16 mouse cellular contexts compared by ENCODE assay signal in the genomic region with DNA sequence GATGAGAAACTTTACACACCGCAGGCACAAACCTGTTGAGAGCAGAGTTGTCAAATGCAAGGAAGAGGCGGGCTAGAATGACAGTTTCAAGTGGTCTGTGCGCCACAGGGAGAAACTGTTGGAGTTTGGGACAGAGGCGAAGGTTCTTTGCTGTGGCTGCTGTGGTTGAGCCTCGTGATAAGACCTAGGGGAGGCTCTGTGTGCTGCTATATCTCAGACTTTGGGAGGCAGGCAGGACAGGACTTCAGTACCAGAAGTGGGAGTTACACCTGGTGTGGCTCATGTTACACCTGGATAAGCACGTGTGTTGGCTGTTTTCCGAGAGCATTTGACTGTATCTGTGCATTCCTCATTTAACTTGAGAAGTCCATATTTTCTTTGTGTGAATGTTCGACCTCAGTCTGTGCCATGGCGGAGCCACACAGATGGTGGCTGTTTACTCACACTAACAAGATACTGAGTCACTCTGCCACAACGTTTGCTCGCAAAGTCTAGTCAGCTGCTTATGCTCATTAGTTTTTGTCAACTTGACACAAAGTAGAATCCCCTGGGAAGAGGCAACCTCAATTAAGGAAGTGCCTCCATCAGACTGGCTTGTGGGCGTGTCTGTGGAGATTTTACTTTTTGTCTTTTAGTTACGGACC. TPM values are rescaled to one million over a fixed set of nuclear protein-coding genes. Genes with fewer than 3 reads are reported as not detected.
DNase-seq lines count a peak whose midpoint lies in the region; ATAC-seq and TF ChIP-seq lines count a peak whose summit lies in the region.
"Had no signal": no experiment of that assay in that cellular context is flagged by ENCODE, and none has a peak within 500 bp of the region (broad histone marks: within the 10 kb centered on the region; RNA-seq: fewer than 3 reads in every experiment).

No protein-coding gene starts in this region.

- TF ChIP-seq POLR2A in lung, adult 2 months (IDR thresholded peaks at IDR 0.05; ENCODE audit: borderline replicate concordance, extremely low read depth, low read depth, low read length) = no peak

- peak overlapping the region; percentile 11 for H3K4me2 ChIP-seq in heart, embryonic 12.5 days
- H3K4me2 ChIP-seq in lung, embryonic 14.5 days = no peak overlapping the region
- no peak overlapping the region for H3K4me2 ChIP-seq in neural tube, embryonic 15.5 days
- H3K4me2 ChIP-seq: embryonic facial prominence, embryonic 12.5 days; midbrain, embryonic 12.5 days had no signal

- H3K27ac ChIP-seq in heart, embryonic 12.5 days (ENCODE audit: poor library complexity, severe bottlenecking) = peak overlapping the region; percentile 57
- H3K27ac ChIP-seq in lung, embryonic 14.5 days (ENCODE audit: low read depth) = no peak overlapping the region
- 0 out of 2 replicates have a peak overlapping the region, but pooled peaks have one; percentile 13 for H3K27ac ChIP-seq in macrophage
- no peak overlapping the region for H3K27ac ChIP-seq in neural tube, embryonic 15.5 days (replicated peaks)
- H3K27ac ChIP-seq: embryonic facial prominence, embryonic 12.5 days; midbrain, embryonic 12.5 days; stomach, postnatal 0 days had no signal

- no peak; the same call in 1 of the 2 replicates for ATAC-seq in heart, embryonic 12.5 days (ENCODE audit: insufficient number of reproducible peaks, low FRiP score)
- ATAC-seq in lung, embryonic 14.5 days (ENCODE audit: insufficient read depth) = 0 out of 2 replicates have a peak, but pooled peaks have one; percentile 24
- no peak for ATAC-seq in neural tube, embryonic 15.5 days (ENCODE audit: low FRiP score)

- WGBS in heart, embryonic 12.5 days = 48% methylated on average over 13 of the region's 13 CpGs
- 54% methylated on average over 13 of the region's 13 CpGs for WGBS in lung, embryonic 14.5 days
- 65% methylated on average over 13 of the region's 13 CpGs for WGBS in lung, adult 2 months
- 90% methylated on average over 13 of the region's 13 CpGs for WGBS in macrophage (ENCODE audit: missing documents)
- whole genome bisulfite sequencing in neural tube, embryonic 15.5 days = 83% methylated on average over 13 of the region's 13 CpGs

- H3K9ac ChIP-seq in heart, embryonic 12.5 days = no peak overlapping the region
- no peak overlapping the region for H3K9ac ChIP-seq in lung, embryonic 14.5 days
- no peak overlapping the region for H3K9ac ChIP-seq in neural tube, embryonic 15.5 days (replicated peaks)
- H3K9ac ChIP-seq: embryonic facial prominence, embryonic 12.5 days; midbrain, embryonic 12.5 days had no signal

- no peaks in the 10 kb centered on the region; the same call in 1 of the 2 replicates for H3K79me2 ChIP-seq in macrophage (ENCODE audit: inconsistent target)

- peaks cover 41% of the 10 kb centered on the region for H3K4me1 ChIP-seq in heart, embryonic 12.5 days (replicated peaks)
- 0 out of 2 replicates have a peak, but pooled peaks cover 3% of the 10 kb centered on the region for H3K4me1 ChIP-seq in lung, embryonic 14.5 days (ENCODE audit: insufficient read depth)
- H3K4me1 ChIP-seq in lung, adult 2 months (ENCODE audit: control insufficient read depth, insufficient read depth, low read length) = no peaks in the 10 kb centered on the region
- H3K4me1 ChIP-seq in neural tube, embryonic 15.5 days = no peaks in the 10 kb centered on the region

- H3K27me3 ChIP-seq in heart, embryonic 12.5 days (replicated peaks) = no peaks in the 10 kb centered on the region
- no peaks in the 10 kb centered on the region for H3K27me3 ChIP-seq in lung, embryonic 14.5 days (ENCODE audit: insufficient read depth, low read length)
- no peaks in the 10 kb centered on the region for H3K27me3 ChIP-seq in neural tube, embryonic 15.5 days (replicated peaks)
- H3K27me3 ChIP-seq: embryonic facial prominence, embryonic 12.5 days; midbrain, embryonic 12.5 days had no signal

- no peaks in the 10 kb centered on the region for H3K36me3 ChIP-seq in heart, embryonic 12.5 days
- no peaks in the 10 kb centered on the region for H3K36me3 ChIP-seq in lung, embryonic 14.5 days (ENCODE audit: insufficient read depth)
- H3K36me3 ChIP-seq in macrophage (ENCODE audit: inconsistent target) = no peaks in the 10 kb centered on the region
- H3K36me3 ChIP-seq in neural tube, embryonic 15.5 days = no peaks in the 10 kb centered on the region
- H3K36me3 ChIP-seq: embryonic facial prominence, embryonic 12.5 days; midbrain, embryonic 12.5 days had no signal

- no peak for TF ChIP-seq CTCF in lung, embryonic 14.5 days (IDR thresholded peaks at IDR 0.05; ENCODE audit: low read depth)
- no peak for TF ChIP-seq CTCF in lung, adult 2 months (IDR thresholded peaks at IDR 0.05; ENCODE audit: insufficient read depth, low read length)

- no peak overlapping the region for H3K4me3 ChIP-seq in heart, embryonic 12.5 days
- no peak overlapping the region for H3K4me3 ChIP-seq in lung, embryonic 14.5 days (ENCODE audit: low read depth, low read length)
- no peak overlapping the region for H3K4me3 ChIP-seq in lung, adult 2 months (replicated peaks; ENCODE audit: extremely low read depth, low read depth, low read length)
- H3K4me3 ChIP-seq in macrophage (ENCODE audit: inconsistent target) = no peak overlapping the region
- H3K4me3 ChIP-seq in neural tube, embryonic 15.5 days (replicated peaks) = no peak overlapping the region
- H3K4me3 ChIP-seq: embryonic facial prominence, embryonic 12.5 days; midbrain, embryonic 12.5 days had no signal

- DNase-seq in heart, adult 11 months = no peak
- no peak for DNase-seq in lung, embryonic 14.5 days
- DNase-seq in lung, adult 2 months = no peak
- DNase-seq in Muller cell, postnatal 12 days (ENCODE audit: inconsistent ontology term) = peak; percentile 54
- DNase-seq in cerebellum, adult 11-12 months = no peak
- DNase-seq: adrenal gland, adult 2 months; cerebellum, postnatal 36 days; lung, postnatal 10 days; spleen, adult 18-20 months; thymus, postnatal 25 days had no signal

- no peaks in the 10 kb centered on the region for H3K9me3 ChIP-seq in heart, embryonic 12.5 days (replicated peaks)
- H3K9me3 ChIP-seq in lung, embryonic 14.5 days (ENCODE audit: low read depth, low read length) = no peaks in the 10 kb centered on the region
- no peaks in the 10 kb centered on the region for H3K9me3 ChIP-seq in neural tube, embryonic 15.5 days (replicated peaks)
- H3K9me3 ChIP-seq: embryonic facial prominence, embryonic 12.5 days; midbrain, embryonic 12.5 days had no signal

RNA-seq across cellular contexts. Expression of gene Vwa8, which starts 29.7 kb away (rescaled TPM):
- polyA plus RNA-seq in heart, embryonic 12.5 days (2016; fragmentation: Nextera tagmentation; extraction: Ambion mirVana) = 19.8 and 22.7 TPM in 2 replicates
- 12.5 and 13.9 TPM in 2 replicates for polyA plus RNA-seq in lung, embryonic 14.5 days (2014; fragmentation: Nextera tagmentation; extraction: Ambion mirVana)
- polyA plus RNA-seq in lung, adult 2 months (2012; rRNA removed) = 11.0 and 16.3 TPM in 2 replicates
- 100 to 1,000 TPM in 24 of 26 experiments, 10 to 100 TPM in 2; 81.2 to 225 (median 145) TPM for total RNA-seq in macrophage (2018; cell fraction: chromatin; rRNA removed)
- total RNA-seq in macrophage (2018; cell fraction: cytosol; rRNA removed) = 10 to 100 TPM; 16.5 to 43.5 (median 27.6) TPM
- 100 to 1,000 TPM in 3 of 26 experiments, 10 to 100 TPM in 23; 36.0 to 129 (median 69.1) TPM for total RNA-seq in macrophage (2018; cell fraction: nucleus; rRNA removed)
- polyA plus RNA-seq in macrophage (2018) = 22.3 to 41.6 TPM (median 22.7 TPM) in 3 replicates
- 7.5 and 9.7 TPM in 2 replicates for polyA plus RNA-seq in neural tube, embryonic 15.5 days (2015; fragmentation: Nextera tagmentation; extraction: Ambion mirVana)

Comparison
In these comparisons a context has a peak if more than half of its experiments do, and no peak if none do; other contexts are left out.
1. H3K27ac ChIP-seq: peak in heart, embryonic 12.5 days (single experiment) and macrophage (single experiment); none in lung, embryonic 14.5 days (single experiment) and neural tube, embryonic 15.5 days (single experiment).